Mouse (Mus musculus) lung, embryonic 14.5 days (tissue): ENCODE results near the gene Mettl7a3. TPM values are rescaled to one million over a fixed set of nuclear protein-coding genes. Genes with fewer than 3 reads are reported as not detected.

Source experiments
- ATAC-seq: fragments of 200-750 bp; cut with Nextera tagmentation; 2 replicates; pipeline ENCODE4 v1.8.0; 2017; ENCODE audit warnings: mild to moderate bottlenecking, moderate TSS enrichment, moderate library complexity; ENCODE audit not compliant: insufficient read depth
- DNase-seq: peaks from one replicate; pipeline ENCODE4 v3.0.0-alpha.2; 2015
- H3K27ac ChIP-seq: fragments of 300-500 bp; sonication (generic); 2 replicates; pipeline ENCODE4 v1.5.1; 2014; ENCODE audit warnings: low read depth, mild to moderate bottlenecking, moderate library complexity
- H3K27me3 ChIP-seq: fragments of 300-500 bp; sonication (generic); 2 replicates; pipeline ENCODE4 v1.6.1; 2014; ENCODE audit warnings: low read length, control low read depth; ENCODE audit not compliant: insufficient read depth
- H3K36me3 ChIP-seq: fragments of 300-500 bp; sonication (generic); 2 replicates; pipeline ENCODE4 v1.6.1; 2014; ENCODE audit warnings: control low read depth; ENCODE audit not compliant: insufficient read depth
- H3K4me1 ChIP-seq: fragments of 300-500 bp; sonication (generic); 2 replicates; pipeline ENCODE4 v1.6.1; 2014; ENCODE audit warnings: antibody characterized with exemption, control low read depth; ENCODE audit not compliant: insufficient read depth
- H3K4me2 ChIP-seq: fragments of 300-500 bp; sonication (generic); 2 replicates; pipeline ENCODE4 v1.6.1; 2014; ENCODE audit warnings: mild to moderate bottlenecking
- H3K4me3 ChIP-seq: fragments of 300-500 bp; sonication (generic); 2 replicates; pipeline ENCODE4 v1.5.1; 2014; ENCODE audit warnings: low read depth, low read length
- H3K9ac ChIP-seq: fragments of 300-500 bp; sonication (generic); 2 replicates; pipeline ENCODE4 v1.6.1; 2014
- H3K9me3 ChIP-seq: fragments of 300-500 bp; sonication (generic); 2 replicates; pipeline ENCODE4 v1.6.1; 2016; ENCODE audit warnings: low read depth, low read length, control low read depth
- CTCF ChIP-seq: IDR thresholded peaks from 2 replicates; pipeline ENCODE4 v1.5.1; 2016; ENCODE audit warnings: antibody characterized with exemption, low read depth
- WGBS: fragments of 180-500 bp; shearing (Covaris S2); extraction: QIAGEN DNeasy Blood & Tissue Kit; methylation state at CpG from one replicate; pipeline ENCODE4 v1.1.7; 2014; 5-methylcytosine and 5-hydroxymethylcytosine counted together
- polyA plus RNA-seq: library from polyadenylated mRNA; unstranded; fragments of >200 nt; fragmentation: Nextera tagmentation; extraction: Ambion mirVana; gene quantifications from 2 replicates; pipeline ENCODE4 v1.2.1, GENCODE M21; 2014

Gene Mettl7a3
- polyA plus RNA-seq, 1 experiment from 2014 or later: not detected

- H3K4me1 ChIP-seq: no peaks in the 10 kb centered on the region
- ATAC-seq: no peak
Observed at GRCm38 (mm10) chr15:100388224-100388835, 53.6 kb downstream of the Mettl7a3 start.

GRCm38 (mm10) chr15:100388886-100389285 lies 54.2 kb downstream of the Mettl7a3 start:
- Histone ChIP-seq H3K4me1 (no peaks in the 10 kb centered on the region), H3K27ac (no peak overlapping the region), H3K9me3 (0 out of 2 replicates have a peak, but pooled peaks cover 3% of the 10 kb centered on the region), H3K27me3 (no peaks in the 10 kb centered on the region), H3K4me3 (no peak overlapping the region), H3K9ac (no peak overlapping the region), H3K36me3 (peaks cover 6% of the 10 kb centered on the region; the same call in 1 of the 2 replicates), H3K4me2 (no peak overlapping the region)
- 52% methylated on average over 9 of the region's 9 CpGs for WGBS
- ATAC-seq: no peak
- no peak for TF ChIP-seq CTCF
- DNase-seq: no peak

More at GRCm38 (mm10) chr15:100388224-100388835, 53.6 kb downstream of the Mettl7a3 start:
- H3K4me3 ChIP-seq: no peak overlapping the region
- H3K27ac ChIP-seq: no peak overlapping the region
- 83% methylated on average over 16 of the region's 16 CpGs for WGBS
- H3K36me3 ChIP-seq: peaks cover 1% of the 10 kb centered on the region; the same call in 1 of the 2 replicates
- H3K9ac ChIP-seq: no peak overlapping the region
- TF ChIP-seq CTCF: no peak
- H3K4me2 ChIP-seq: peak overlapping the region; percentile 40; the same call in 1 of the 2 replicates
- H3K27me3 ChIP-seq: no peaks in the 10 kb centered on the region
- no peak for DNase-seq
- 0 out of 2 replicates have a peak, but pooled peaks cover 3% of the 10 kb centered on the region for H3K9me3 ChIP-seq

Other genes starting within 250 kb of the Mettl7a3 start
- 52.9 and 56.9 TPM in 2 replicates for gene Atf1, start 107.1 kb upstream of the Mettl7a3 start, polyA plus RNA-seq
- not detected in 2 replicates for gene Tmprss12, start 54.1 kb upstream of the Mettl7a3 start, polyA plus RNA-seq
- 2.7 and 2.9 TPM in 2 replicates for gene Mettl7a1, start 30.8 kb upstream of the Mettl7a3 start, polyA plus RNA-seq
- gene Methig1, start 18.2 kb downstream of the Mettl7a3 start, polyA plus RNA-seq: not detected in 2 replicates
- not detected in 2 replicates for gene Mettl7a2, start 18.3 kb downstream of the Mettl7a3 start, polyA plus RNA-seq
- gene Higd1c, start 29.6 kb downstream of the Mettl7a3 start, polyA plus RNA-seq: 0.38 TPM in 1 of 2 replicates, not detected in the other
- not detected in 2 replicates for gene Gm5475, start 87.2 kb downstream of the Mettl7a3 start, polyA plus RNA-seq
- 17.8 and 21.6 TPM in 2 replicates for gene Slc11a2, start 90.1 kb downstream of the Mettl7a3 start, polyA plus RNA-seq
- gene Letmd1, start 134.1 kb downstream of the Mettl7a3 start, polyA plus RNA-seq: 20.6 and 22.9 TPM in 2 replicates
- 15.7 and 18.0 TPM in 2 replicates for gene Csrnp2, start 160.6 kb downstream of the Mettl7a3 start, polyA plus RNA-seq
- gene Tfcp2, start 217.1 kb downstream of the Mettl7a3 start, polyA plus RNA-seq: 23.0 and 25.5 TPM in 2 replicates